Mouse (Mus musculus) thymus, adult 2 months (tissue): ENCODE data around the gene Rps6ka1. TPM values are rescaled to one million over a fixed set of nuclear protein-coding genes. Genes with fewer than 3 reads are reported as not detected.
A peak's percentile ranks its signal among the peaks of the same experiment; 100 is the strongest.

Source experiments
- DNase-seq: peaks from one replicate; pipeline ENCODE4 v3.0.0; 2021
- H3K27ac ChIP-seq: fragments of 200-500 bp; 2 replicates; pipeline ENCODE4 v1.5.1; 2012; ENCODE audit warnings: low read length, control low read depth; ENCODE audit not compliant: control insufficient read depth, insufficient read depth
- H3K27me3 ChIP-seq: fragments of 200-500 bp; 2 replicates; pipeline ENCODE4 v1.6.1; 2012; ENCODE audit warnings: mild to moderate bottlenecking, low read length, moderate library complexity, mixed read lengths; ENCODE audit not compliant: control insufficient read depth, insufficient read depth
- H3K36me3 ChIP-seq: fragments of 200-500 bp; 2 replicates; pipeline ENCODE4 v1.6.1; 2012; ENCODE audit warnings: mild to moderate bottlenecking, low read length, moderate library complexity; ENCODE audit not compliant: control insufficient read depth, insufficient read depth
- H3K4me1 ChIP-seq: fragments of 200-500 bp; replicated peaks from 2 replicates; pipeline ENCODE4 v1.6.1; 2012; ENCODE audit warnings: low read length; ENCODE audit not compliant: control insufficient read depth, insufficient read depth
- H3K4me3 ChIP-seq: fragments of 200-500 bp; 2 replicates; pipeline ENCODE4 v1.5.1; 2012; ENCODE audit warnings: mild to moderate bottlenecking, low read length, control low read depth, moderate library complexity; ENCODE audit not compliant: control insufficient read depth, insufficient read depth
- CTCF ChIP-seq: fragments of 200-500 bp; IDR thresholded peaks from 2 replicates; pipeline ENCODE4 v1.5.1; 2012; ENCODE audit warnings: mild to moderate bottlenecking, control low read depth, low read length, moderate library complexity, borderline replicate concordance; ENCODE audit not compliant: control insufficient read depth, poor library complexity, insufficient read depth; ENCODE audit errors: extremely low read depth
- POLR2A ChIP-seq: fragments of 200-500 bp; IDR thresholded peaks from 2 replicates; pipeline ENCODE4 v1.6.1; 2012; ENCODE audit warnings: mild to moderate bottlenecking, low read length, control low read depth, moderate library complexity; ENCODE audit not compliant: control insufficient read depth, poor library complexity, insufficient read depth; ENCODE audit errors: extremely low read depth
- WGBS: fragments of 180-500 bp; shearing (Covaris S2); methylation state at CpG from one replicate; pipeline ENCODE4 v1.1.7; 2018; 5-methylcytosine and 5-hydroxymethylcytosine counted together
- polyA plus RNA-seq: library from polyadenylated mRNA; depleted of rRNA; stranded (reverse); fragments of >200 nt; gene quantifications from 2 replicates; pipeline ENCODE4 v1.2.3, GENCODE M21; 2012

Rps6ka1 gene
- polyA plus RNA-seq, 1 experiment: 79.3 TPM

DNA sequence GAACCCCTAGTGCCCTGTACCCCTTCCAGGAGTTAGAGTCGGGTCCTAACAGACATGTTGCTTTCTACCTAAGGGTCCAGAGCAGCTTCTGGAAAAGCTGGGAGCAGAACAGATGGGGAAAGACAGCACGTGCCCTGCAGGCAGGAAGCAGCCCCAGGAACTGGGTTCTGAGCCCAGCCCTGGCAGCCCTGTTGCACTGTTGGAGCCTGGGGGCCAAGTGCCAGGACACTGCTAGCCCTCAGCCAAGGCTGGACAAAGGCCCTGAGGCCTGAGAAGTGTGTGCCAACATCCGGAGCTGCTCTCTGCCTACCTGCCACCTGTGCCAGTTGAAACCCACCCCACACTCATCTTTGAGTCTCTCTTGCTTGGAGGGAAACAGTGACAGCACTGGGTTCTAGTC is 2.7 kb downstream of the Rps6ka1 start:
- Histone ChIP-seq H3K27me3 (no peaks in the 10 kb centered on the region), H3K36me3 (no peaks in the 10 kb centered on the region), H3K27ac (no peak overlapping the region), H3K4me1 (peaks cover 36% of the 10 kb centered on the region), H3K4me3 (no peak overlapping the region)
- 87% methylated on average over 3 of the region's 3 CpGs for WGBS
- TF ChIP-seq POLR2A: no peak
- TF ChIP-seq CTCF: no peak
- no peak for DNase-seq

DNA sequence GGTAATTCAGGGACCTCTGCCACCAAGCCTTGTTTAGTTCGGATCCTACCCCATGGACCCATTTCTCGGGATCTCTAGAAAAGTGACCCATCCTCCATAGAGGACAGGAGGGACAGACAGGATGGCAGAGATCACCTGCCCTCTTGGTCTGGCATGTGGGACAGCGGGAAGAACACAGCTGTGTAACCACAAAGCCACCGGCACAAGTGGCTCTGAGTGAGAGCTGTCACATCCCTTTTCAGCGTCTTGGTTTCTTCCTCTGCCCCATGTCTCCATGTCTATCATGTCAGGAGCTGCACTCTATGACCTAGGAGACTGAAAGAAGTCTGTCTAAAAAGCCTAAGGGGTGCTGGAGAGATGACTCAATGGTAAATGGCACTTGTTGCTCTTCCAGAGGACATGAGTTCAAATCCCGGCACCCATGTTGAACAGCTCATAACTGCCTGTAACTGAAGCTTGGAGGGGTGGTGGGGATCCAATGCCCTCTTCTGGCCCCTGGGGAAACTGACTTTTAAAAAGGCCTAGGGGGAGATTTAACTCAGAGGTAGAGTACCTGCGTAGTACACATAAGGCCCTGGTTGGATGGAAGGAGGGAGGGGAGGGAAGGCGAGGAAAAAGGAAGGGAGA is 3.4 kb downstream of the Rps6ka1 start:
- no peak for DNase-seq
- Histone ChIP-seq H3K4me1 (peaks cover 43% of the 10 kb centered on the region), H3K27ac (no peak overlapping the region), H3K4me3 (no peak overlapping the region), H3K27me3 (no peaks in the 10 kb centered on the region), H3K36me3 (no peaks in the 10 kb centered on the region)
- 54% methylated on average over 8 of the region's 8 CpGs for WGBS
- TF ChIP-seq POLR2A (no peak), CTCF (no peak)

DNA sequence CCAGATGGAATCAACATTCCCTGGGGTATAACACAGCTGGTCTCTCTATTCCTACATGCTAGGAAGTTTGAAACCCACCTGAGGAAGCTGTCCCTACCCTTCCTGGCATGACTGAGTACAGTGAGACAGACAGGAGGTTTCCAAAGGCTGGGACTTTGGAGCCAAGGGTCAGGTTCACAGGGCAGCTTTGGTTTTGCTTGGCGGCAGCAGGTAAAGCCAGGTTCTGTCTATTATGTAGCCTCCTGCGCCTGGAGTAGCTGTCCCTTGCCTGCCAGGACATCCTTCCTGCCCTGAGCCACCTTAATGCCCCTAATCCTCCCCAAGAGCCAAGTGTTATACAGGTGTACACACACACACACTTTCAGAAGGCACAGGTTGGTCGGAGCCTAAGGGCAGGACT is 5.7 kb downstream of the Rps6ka1 start:
- Histone ChIP-seq H3K27me3 (no peaks in the 10 kb centered on the region), H3K27ac (no peak overlapping the region), H3K4me1 (peaks cover 44% of the 10 kb centered on the region), H3K4me3 (no peak overlapping the region), H3K36me3 (no peaks in the 10 kb centered on the region)
- DNase-seq: no peak
- WGBS: 95% methylated on average over 3 of the region's 3 CpGs
- no peak for TF ChIP-seq POLR2A
- no peak for TF ChIP-seq CTCF

DNA sequence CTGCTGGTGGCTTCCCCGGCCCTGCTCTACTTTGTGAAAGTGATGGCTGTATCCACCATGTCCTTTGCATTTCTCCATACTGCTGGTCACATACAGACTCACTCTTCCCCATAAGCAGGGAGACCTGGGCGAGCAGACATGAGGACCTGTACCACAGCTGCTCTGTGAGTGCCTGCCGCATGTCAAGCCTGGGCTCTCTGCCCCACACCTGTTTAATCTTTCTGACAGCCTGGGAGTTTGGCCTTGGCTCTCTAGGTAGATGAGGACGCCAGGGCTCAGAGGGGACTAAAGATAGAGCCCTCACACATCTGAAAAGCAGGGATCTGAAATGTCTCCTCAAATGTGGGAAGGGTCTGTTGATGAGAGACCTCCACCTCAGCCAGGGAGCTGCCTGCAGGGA is 6.2 kb downstream of the Rps6ka1 start:
- no peak for DNase-seq
- H3K27ac ChIP-seq: no peak overlapping the region
- TF ChIP-seq POLR2A: no peak
- H3K36me3 ChIP-seq: no peaks in the 10 kb centered on the region
- H3K4me3 ChIP-seq: no peak overlapping the region
- peaks cover 47% of the 10 kb centered on the region for H3K4me1 ChIP-seq
- no peaks in the 10 kb centered on the region for H3K27me3 ChIP-seq
- WGBS: 95% methylated on average over 4 of the region's 4 CpGs

DNA sequence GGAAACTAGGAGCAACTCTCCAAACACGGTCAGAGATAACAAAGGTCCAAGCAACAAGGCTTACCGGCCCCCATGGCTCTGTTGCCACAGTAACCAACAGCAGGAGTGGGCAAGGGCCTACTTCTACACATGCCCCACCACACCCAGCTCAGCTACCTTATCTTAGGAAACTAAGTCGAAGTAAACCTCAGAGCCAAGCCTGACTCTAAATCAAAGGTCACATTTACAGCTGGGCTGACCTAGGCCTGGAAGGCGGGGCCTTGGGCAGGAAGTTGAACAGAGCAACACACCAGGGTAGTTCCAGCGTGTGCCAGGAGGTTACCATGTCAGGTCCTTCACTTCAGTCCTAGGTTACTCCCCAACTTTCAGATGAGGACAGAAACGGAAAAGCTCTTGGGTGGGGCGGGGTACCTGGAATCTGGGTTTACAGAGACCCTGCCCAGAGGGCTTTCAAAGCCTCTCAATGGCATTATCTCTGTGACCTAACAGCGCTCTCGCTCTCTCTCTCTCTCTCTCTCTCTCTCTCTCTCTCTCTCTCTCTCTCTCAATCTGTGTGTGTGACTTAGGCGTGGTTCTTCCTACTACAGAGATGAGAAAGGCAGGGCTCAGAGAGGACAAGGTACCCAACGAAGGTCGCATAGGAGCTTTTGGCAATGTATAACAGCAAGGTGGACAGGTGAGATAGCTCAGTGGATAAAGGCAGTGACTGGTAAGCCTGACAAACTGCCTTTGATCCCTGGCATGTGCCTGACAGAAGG is 8.3 kb downstream of the Rps6ka1 start:
- peak overlapping the region; percentile 86 for H3K27ac ChIP-seq
- peaks cover 40% of the 10 kb centered on the region for H3K4me1 ChIP-seq
- TF ChIP-seq CTCF (no peak), POLR2A (no peak)
- WGBS: 57% methylated on average over 12 of the region's 12 CpGs
- no peak overlapping the region for H3K4me3 ChIP-seq
- DNase-seq: peak; percentile 54
- H3K27me3 ChIP-seq: no peaks in the 10 kb centered on the region
- H3K36me3 ChIP-seq: no peaks in the 10 kb centered on the region

DNA sequence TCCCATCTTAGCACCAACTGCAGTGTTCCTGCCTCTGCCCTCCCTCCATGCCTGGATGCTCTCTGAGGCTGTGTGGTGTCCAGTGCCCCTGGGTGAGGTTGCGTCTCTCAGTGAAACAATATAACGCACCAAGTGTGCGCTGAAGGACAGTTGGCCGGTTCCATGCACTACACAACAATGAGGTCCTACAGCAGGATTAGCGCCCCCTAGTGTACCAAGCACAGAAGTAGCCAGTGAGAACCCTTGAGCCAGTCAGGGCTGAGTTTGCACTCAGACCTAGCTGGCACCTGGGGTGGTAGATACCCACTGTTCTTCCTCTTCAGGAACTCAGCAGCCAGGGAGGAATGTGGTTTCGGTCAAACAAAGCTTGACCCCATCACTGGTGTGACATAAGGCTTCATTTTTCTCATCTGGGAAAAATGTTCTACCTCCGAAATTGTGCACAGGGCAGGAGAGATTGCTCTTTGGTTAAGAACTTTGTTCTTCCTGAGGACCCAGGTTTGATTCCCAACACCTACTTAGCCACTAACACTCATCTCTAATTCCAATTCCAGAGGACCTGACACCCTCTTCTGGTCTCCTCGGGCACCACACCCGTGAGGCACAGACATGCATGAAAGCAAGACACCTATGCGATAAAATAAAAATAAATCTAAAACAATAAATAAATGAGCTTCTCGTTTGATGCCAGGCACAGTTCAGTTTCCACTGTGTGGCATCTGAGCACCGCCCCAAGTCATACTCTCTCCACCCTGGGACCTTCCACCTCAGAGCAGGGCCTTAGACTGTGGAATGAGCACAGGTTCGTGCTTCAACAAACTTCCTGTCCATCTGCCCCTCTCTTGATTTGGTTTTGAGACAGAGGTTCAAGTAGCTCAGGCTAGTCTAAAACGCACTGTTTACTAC is 9.5 kb downstream of the Rps6ka1 start:
- WGBS: 94% methylated on average over 14 of the region's 14 CpGs

More for the DNA sequence above, 9.5 kb downstream of the Rps6ka1 start:
- H3K36me3 ChIP-seq: no peaks in the 10 kb centered on the region
- peaks cover 45% of the 10 kb centered on the region for H3K4me1 ChIP-seq
- H3K27ac ChIP-seq: no peak overlapping the region; the same call in 1 of the 2 replicates
- H3K4me3 ChIP-seq: no peak overlapping the region
- peak; percentile 39 for DNase-seq
- no peaks in the 10 kb centered on the region for H3K27me3 ChIP-seq
- TF ChIP-seq CTCF (peak; percentile 70; the same call in 1 of the 2 replicates), POLR2A (no peak)
